Mouse (Mus musculus): ENCODE measurements at regions not wholly inside any gene's neighbourhood (a gene's known extent, or its start where the extent isn't known, plus 50 kb on each side); places are given as distances from the start of the nearest gene placed in this dataset.

- DNase-seq (ENCODE audit: low spot score), result peak; percentile 36
These were observed 209.7 kb downstream of the Igsf11 start for GRCm38 (mm10) chr16:39102151-39102550.

DNA sequence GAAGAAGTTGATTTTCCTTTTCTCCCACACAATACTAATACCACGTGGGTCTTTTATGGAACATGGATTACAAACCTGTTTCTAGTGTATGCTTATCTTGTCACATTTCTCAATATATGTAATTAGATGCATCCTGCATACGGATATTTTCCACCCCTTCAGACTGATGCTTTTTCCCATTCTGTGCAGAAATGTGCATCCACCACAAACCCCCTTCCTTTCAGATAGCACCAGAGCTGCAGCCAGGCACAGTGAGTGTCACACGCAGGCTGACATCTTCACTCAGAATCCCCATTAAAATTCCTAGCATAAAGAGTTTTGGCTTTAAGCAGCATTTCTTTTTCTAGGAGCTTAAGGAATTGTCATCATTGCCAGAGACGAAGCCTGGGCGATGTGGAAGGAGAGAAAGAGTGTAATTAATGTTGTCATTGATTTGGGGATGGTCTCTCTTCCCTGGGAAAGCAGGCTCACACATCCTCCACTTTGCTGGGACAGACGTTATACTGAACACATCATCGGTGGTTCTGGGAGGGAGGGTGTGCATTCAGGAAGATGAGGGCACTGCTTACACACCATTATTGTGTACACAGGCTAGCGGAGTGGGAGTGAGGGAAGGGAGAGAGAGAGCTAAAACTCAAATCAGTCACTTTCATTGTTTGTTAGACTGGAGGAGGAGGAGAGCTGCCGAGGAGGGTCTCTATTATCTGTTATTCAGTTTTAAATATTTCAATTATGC, 211.1 kb downstream of the Igsf11 start:
- no peak for DNase-seq (ENCODE audit: low spot score)

DNA sequence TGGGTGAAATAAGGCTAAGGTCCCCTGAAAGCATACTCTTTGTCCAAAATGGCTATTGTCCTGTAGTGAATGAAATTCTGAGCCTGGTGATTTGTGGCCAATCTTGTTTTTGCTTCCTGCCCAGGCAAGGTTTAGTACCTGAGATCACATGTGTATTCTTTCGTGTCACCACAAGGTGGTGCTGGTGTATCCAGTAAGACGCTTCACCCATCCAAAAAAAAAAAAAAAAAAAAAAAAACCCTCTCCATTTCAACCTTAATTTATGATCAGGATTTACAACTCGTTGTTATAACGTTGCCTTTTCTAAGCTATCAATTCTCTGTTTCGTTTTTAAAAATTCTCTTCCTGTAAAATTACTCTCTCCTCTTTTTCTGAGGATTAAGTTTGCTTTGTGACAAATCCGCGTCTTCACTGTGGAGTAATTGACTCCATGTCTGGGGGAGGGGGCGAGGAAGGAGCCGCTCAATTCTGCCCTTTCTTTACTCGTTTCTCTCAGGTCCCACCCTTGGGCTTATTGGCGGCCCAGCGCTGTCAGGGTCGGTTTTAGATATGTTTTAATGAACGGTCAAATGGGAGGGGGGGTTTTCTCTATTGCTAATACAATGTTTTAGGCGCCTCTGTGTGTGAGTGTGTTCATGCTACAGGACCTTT, 217.0 kb downstream of the Igsf11 start:
- DNase-seq (ENCODE audit: low spot score), result peak; percentile 22

DNA sequence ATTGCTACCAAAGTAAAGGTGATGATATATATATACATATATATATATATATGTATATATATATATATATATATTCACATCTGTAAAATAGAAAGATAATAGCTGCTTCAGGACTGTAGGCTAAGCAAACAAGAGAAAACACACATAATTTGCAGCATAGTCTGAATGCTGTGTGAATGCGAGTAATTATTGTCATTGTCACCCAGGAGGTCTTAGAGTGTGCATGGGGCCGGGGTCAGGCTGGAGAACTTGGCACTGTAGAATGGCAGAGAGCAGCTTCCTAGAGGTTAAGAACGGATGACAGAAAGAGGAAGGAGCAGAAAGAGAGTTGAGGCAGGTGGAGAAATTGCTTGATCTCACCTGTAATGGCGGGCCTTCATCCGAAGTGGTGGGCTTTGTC, 217.6 kb downstream of the Igsf11 start:
- DNase-seq (ENCODE audit: low spot score), result no peak

DNA sequence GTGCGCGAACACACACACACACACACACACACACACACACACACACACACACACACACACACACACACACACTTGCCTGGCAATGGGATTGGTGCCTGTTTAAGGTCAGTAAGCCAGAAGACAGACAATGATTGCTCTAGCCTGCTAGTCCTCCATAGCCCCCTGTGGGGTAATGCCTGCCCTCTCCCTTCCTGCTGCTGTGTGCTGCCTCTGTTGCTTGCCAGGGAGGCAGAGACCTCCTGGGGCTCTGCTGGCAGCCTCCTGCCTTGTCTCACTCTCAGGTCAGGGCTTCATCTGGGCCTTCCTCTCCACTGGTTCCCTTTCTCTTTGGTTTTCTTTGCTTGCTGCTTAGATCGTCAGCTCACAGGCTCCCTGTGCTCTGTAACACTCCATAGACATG, 225.6 kb downstream of the Igsf11 start:
- no peak for DNase-seq (ENCODE audit: low spot score)

DNA sequence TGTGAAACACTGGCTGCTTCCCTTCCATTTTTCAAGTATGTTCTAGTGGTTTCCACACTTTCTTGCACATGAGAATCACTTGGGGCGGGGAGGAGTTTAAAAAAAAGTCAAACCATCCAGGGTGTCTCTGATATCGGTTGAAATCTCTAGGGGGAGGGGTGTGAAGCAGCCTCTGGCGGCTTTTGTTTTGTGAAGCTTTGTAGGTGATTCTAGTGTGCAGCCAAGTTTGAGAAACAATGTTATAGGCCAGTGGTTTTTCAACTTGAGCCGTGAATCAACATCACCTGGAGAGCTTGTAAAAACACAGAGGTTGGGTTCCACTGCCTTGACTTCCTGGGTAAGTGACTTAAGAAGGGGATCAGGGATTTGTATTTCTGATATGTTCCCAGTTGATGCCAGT, 227.3 kb downstream of the Igsf11 start:
- DNase-seq (ENCODE audit: low spot score), result no peak

DNA sequence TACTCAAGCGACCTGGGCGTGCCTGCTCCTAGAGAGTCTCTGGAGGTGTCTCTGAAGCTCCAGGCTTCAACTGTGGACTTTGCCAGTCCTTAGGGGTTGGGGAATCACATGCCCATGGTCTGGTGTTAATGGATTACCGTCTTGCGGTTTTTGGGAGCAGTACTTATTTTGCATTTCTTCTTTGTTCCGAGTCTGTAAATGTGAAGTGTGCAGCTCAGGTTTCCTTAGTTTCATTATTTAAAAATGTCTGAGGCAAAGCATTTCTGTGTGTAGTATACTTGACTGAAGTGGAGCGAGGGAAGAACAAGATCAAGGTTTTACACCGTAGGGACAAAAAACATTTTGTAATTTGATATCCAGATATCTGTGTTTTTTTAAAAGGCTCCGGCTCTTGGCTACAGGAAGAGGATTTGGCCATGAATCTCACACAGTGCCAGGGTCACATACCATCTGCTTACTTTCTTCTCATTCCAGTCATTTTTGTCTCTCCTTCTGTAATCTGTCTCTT, 231.0 kb downstream of the Igsf11 start:
- no peak for DNase-seq (ENCODE audit: low spot score)

DNA sequence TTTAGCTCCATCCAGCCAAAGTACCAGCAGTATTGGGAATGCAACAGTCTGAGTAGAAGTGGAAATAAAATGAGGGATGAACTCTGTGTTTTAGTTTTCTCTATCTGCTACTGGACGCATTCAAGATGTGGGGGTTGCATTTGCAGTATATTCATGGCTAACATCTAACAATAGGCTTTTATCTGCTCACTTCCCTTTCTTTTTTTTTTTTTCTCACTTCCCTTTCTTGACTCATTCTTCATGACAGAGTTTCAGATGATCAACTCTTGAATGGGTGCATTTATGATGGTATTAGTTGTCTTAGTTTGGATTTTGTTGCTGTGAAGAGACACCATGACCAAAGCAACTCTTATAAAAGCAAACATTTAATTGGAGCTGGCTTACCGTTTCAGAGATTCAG, 240.0 kb downstream of the Igsf11 start:
- DNase-seq (ENCODE audit: low spot score), result no peak

GRCm38 (mm10) chr16:39135777-39136176, 243.3 kb downstream of the Igsf11 start:
- no peak for DNase-seq (ENCODE audit: low spot score)

DNA sequence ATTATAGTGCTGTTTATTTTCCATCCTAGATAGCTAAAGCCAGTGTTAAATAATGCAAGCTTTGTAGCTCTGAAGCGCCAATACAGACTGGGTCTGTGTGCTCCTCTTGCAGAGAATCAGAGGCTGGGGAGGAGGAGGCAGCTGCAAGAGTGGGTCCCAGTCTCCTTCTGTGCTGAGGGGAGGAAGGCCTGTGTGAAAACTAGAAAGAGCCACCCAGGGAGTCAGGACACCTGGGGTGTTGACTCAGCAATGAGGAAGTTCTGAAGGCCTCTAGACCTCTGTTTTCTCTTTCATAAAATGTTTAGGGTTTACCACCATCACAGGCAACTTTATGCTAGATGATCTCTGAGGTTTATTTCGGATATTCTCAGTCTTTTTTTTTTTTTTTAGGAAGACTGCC, 254.7 kb downstream of the Igsf11 start:
- no peak for DNase-seq (ENCODE audit: low spot score)

DNA sequence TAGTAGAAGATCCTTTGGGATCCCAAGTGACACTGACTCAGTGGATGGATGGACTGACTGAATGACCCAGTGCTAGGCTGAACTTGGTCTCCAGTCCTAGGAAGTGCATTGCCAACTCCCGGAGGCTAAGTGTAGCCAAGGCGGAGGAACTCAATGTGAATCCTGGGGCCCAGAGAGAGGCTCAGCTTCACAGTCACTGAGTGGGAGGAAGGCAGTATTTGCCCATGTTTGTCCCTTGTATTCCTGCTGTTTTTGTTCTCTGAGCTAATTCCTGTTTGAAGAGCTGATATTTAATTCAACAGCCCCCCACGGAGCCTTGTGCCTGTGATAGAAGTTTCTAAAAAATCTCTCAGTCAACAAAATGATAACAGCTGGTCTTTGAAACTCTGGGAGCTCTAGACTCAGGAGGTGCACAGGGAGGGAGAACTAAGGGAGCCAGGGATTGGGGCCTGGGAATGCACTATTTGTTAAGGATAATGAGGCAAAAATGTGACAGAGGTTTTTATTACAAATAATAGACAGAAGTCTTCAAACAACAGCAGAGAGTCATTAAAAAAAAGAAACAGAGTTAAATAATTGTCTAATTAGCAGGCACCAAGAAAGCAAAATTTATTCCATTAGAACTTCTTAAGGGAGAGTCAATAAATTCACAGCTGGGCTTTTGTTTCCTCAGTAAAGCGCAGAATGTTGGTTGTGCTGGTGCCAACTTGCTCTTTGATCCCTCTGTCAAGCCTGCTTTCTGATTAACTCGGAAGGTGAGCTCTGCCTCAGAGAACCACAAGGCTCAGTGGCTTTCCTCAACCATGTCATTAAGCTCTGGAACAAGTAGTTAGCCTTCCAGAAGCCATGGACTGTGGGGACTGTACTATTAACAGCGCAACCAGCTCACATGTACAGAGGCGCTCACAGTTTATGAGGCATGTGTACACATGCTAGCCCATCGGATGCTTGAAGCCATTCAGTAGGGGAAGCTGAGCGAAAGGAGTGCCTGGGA, 259.2 kb downstream of the Igsf11 start:
- no peak for DNase-seq (ENCODE audit: low spot score)

GRCm38 (mm10) chr16:39158893-39159292, 266.4 kb downstream of the Igsf11 start:
- no peak for DNase-seq (ENCODE audit: low spot score)

DNA sequence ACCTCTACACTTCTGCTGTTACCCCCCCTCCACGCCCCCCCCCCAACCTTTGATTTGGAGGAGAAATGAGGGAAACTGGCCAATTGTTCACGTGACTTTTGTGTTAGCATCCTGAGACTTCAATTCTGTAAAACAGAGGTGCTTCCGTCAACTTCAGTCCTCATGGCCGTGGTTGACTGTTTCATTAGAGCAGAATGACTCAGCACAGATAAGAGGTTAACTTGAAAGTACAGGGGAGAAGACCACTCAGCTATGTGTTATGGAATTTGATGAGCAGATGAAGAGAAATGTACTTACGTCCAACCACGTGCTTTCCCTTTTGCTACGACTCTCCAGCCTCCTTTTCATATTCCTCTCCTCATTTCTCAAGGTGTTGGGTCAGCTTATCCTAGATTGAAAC, 267.3 kb downstream of the Igsf11 start:
- DNase-seq (ENCODE audit: low spot score), result no peak

DNA sequence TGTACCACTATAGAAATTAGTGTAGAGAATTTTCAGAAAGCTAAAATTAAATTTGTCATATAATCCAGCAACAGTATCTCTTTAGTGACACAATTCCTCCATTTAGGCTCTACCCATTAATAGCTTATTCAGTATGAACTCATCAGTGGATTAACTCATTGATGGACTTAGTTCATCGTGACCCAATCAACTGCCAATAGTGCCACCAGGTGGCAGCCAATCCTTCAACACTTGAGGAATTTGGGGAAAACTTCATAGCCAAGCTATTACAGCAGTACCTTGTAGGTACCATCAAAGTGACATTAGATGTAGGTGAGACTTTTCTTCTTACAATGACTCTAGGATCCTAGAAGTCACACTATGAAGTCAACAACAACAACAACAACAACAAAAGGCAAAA, 270.2 kb downstream of the Igsf11 start:
- DNase-seq (ENCODE audit: low spot score), result no peak

GRCm38 (mm10) chr16:39191861-39192260, 299.4 kb downstream of the Igsf11 start:
- no peak for DNase-seq (ENCODE audit: low spot score)

DNA sequence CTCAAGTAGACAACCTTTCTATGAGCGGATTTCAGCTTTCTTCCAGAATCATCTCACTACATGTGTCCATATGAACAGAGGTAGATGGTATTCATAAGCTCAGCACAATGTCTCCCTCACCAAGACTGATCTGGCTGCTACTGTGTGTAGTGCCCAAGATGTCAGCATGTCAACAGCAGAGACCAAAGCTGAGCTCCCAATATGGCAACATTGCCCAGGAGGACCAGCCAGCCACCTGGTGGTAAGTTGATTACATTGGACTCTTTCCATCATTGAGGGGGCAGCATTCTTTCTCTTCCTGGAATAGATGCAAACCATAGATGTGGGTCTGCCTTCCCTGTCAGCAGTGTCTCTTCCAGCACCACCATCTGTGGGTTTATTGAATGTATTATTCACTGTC, 303.0 kb downstream of the Igsf11 start:
- DNase-seq (ENCODE audit: low spot score), result no peak

DNA sequence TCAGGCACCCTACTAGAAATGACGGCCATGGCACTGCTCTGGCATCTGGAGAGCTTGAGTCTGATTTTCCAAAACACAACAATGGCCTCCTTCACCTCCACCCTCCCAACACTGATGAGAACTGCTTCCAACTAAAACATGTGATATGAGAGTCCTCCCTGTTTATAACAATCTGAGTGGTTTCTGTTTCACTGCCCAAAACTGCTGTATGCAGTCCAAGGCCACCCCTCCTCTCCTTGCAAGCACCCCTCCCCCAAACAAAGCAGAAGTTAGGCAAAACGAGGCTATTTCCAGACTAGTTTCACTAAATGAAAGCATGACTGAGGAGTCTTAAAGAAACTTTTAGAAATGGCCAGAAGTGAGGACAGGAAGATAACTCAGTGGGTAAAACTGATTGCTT, 304.4 kb downstream of the Igsf11 start:
- DNase-seq (ENCODE audit: low spot score), result peak; percentile 16

DNA sequence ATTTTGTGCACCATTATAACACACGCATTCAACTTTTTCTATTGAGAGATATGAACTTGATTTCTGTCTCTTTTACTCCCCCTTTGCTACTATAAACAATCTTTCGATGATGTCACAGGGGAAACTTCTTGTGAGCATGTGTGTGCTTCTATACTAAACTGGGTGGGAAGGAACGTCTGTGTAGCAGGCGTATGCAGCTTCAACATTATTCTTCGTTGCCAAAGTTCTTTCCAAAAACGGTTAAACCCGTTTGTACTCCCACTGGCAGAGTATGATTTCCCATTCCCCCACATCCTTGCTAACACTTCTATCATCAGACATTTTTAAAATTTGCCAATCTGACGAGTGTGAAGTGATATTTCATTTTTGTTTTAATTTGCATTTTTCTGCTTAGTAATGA, 331.1 kb downstream of the Igsf11 start:
- no peak for DNase-seq (ENCODE audit: low spot score)

- DNase-seq (ENCODE audit: low spot score), result no peak
These were observed 337.0 kb downstream of the Igsf11 start for GRCm38 (mm10) chr16:39229501-39229900.

GRCm38 (mm10) chr16:39230439-39230838, 338.0 kb downstream of the Igsf11 start:
- no peak for DNase-seq (ENCODE audit: low spot score)

DNA sequence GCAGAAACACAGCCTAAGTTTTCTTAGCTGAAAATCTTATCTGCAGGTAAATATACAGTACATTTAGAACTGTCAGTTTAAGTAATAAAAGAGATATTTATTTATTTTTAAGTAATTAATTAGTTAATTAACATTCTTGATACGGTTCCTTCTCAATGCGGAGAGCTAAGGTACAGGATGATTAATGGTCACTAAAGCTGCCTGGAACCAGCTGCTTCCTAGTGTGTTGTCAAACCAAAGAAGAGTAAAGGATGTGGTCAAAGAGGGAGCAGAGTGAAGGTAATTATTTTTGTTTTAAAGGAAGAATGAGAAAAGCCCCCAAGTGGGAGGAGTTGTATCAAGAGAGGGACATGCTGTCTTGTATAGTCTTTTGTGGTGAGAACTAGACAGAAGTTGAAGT, 341.8 kb downstream of the Igsf11 start:
- no peak for DNase-seq (ENCODE audit: low spot score)

DNA sequence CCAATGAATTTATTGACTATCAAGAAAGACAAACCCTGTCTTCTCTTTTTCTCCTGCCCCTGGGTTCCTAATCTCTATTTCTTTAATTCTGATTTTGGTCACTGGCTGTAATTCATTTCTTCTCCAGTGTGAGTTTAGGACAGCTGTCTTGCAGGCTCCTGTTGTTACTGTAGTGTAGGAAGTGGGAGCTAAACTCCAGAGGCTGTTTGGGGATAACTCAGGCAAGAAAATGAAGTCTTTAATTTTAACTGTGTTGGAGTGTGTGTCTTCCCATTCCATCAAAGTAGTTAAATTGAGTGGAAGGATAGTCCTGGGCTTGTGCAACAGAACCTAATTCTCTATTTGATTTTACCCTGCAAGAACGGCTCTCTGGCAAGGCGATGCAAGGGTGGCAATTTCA, 381.0 kb downstream of the Igsf11 start:
- DNase-seq (ENCODE audit: low spot score), result no peak

DNA sequence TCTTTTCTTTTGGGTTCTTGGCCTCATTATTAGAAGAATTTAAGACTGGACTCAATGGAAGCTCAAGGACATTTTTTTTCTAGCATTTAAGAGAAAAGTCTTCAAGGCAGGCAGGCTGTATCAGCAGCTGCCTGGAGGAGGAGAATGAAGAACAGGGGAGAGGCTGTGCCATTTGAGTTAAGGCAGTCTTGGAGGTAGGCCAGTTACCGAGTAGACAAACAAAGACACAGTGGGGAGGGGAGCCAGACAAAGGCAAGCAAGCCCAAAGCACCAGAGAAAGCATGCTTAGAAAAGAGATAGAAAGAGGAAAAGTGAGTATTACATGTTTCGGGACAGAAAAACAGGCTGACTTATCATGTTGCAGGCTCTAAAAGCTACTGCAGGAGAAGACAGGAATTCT, 392.0 kb downstream of the Igsf11 start:
- no peak for DNase-seq (ENCODE audit: low spot score)
